Mouse (Mus musculus) embryo, embryonic 10.5 days (tissue): ENCODE measurements around the gene Etv6.

Experiments
- DNase-seq: peaks from one replicate; pipeline ENCODE4 v3.0.0-alpha.2; 2015; ENCODE audit warnings: low spot score

The Etv6 gene

DNA sequence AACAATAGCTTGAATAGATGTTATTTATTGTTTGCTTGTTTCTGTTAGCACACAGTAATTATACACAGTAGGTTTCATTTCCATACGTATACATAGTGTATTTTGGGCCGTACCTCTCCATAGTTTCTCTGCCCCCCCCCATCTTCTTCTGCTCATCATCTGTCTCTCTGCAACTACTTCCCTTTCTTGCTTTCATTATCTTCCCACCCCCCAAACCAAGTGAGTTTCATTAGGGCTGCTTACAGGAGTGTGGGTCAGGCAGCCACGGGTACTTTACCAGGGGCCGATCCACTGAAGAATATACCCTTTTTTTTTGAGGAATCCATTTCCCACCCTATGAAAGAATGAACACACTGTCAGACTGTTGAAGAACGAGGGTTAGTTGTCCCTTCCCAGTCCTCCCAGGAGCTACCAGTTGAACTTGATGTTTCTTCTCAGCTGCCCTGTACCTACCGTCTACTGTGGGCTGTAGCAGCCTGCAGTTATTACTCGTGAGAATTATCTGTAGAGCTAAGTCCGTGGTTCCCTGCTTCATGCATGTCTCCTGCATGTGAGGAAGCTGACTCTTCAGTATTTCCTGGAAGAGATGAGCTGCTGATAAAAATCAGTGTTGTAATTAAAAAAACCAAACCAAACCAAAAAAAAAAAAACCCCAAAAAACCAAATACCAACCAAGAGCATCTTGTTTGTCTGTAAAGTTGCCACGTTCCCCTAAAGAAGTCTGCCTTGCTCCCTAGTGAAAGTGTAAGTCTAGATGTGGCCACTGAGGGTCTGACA is 9.8 kb downstream of the Etv6 start:
- DNase-seq = no peak

DNA sequence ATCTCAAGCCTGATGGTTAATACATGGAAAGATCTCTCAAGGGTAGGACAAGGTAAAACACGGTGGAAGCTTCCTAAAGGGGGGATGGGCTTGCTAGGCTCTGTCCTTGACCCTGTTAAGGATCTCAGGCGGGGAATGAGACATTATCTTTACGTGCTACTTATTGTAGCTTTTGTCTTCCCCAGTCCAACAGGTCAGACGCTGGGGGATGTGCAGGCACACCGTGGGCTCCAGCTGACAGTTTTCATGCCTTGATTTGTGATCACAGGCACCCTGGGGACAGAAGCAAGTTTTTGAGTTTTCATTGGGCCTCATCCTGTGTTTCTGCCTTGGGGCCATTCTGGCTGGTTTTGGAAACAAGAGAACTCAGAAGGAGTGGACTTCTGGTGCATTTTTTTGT is 10.6 kb downstream of the Etv6 start:
- DNase-seq = peak; percentile 36

DNA sequence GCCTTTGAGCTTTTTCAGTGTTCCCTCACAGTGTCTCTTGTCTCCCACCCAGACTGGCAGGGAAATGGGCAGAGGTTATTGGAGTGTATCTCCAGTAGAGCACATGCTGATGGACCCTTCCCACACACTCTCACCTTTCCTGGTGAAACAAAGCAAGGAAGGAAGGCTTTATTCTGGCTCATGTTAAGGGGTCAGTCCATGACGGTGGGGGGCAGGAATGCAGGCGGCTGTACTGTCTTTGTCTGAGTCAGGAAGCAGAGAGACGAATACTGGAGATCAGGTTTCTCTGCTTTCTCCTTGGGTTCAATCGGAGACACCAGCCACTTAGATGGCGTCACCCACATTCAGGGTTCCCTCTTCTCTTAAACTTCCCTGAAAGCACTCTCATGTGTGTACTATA is 11.7 kb downstream of the Etv6 start:
- no peak for DNase-seq

DNA sequence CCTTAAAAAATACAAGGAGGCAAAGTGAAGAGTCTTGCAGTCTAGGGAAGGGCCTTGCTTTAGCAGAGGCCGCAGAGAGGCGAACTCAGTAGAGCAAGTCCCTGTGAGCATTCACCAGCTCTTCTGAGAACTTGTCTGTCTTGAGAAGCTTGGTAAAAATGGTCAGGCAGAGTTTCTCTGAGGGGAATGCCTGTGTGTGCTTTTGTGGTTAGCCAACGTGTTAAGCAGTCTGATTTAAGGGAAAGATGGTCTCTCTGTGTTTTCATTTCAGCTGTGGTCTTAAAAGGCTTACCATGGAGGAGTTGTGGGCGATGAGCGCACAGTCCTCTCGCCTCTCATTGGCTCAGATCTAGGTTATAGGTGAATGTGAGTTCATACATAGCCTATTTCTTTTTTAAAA is 12.5 kb downstream of the Etv6 start:
- no peak for DNase-seq

DNA sequence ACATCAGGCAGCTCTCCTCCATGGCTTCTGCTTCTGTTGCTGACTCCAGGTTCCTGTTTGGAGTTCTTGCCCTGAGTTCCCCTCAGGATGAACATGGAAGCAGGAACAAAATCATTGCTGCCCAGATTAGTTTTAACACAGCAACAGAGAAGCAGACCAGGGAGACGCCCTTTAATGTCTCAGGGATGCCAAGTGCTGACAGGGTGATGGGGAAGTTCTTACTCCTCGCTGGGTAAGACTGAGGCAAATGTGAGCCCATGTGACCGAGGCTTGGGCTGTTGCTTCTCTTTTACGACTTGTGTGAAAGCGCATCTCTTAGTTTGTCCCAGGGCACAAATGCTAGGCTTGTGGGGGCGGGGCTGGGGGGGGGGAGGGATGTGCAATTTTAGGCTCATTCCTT is 13.5 kb downstream of the Etv6 start:
- no peak for DNase-seq

DNA sequence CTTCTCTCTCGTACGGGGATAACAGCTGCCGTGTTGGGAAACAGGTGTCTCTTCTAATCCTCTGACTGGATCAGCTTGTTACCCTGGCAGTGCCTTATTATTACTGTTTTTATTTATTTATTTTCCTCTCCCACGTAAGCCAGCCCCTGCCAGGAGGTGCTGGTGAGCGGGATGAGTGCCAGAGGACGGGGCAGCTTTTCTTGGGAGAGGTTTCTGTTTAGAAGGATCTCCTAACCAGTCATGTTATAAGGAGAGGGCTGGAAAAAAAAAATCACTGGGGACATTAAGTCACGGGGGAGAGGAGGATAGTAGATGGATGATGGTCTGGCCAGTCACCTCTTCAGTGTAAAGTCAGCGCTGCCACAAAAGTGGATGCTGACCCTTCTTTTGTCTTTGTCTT is 15.0 kb downstream of the Etv6 start:
- no peak for DNase-seq

DNA sequence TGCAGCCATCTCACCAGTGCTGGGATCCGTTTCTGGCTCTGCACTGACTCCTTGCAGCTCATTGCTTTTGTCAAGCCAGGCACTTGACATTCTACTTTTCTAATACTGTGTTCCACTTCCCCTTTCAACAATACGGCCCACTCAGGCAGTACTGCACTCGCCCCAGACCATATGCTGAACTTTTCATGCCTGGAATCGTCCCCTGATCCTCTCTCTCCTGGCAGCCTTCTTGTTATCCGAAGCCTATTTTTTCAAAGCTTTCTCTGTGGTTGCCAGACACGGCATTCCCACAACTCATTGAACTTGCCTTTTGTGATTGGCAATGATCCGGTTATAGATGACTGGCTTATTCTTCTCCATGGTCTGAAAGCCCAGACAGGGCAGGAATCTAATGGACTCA is 16.4 kb downstream of the Etv6 start:
- DNase-seq = no peak

DNA sequence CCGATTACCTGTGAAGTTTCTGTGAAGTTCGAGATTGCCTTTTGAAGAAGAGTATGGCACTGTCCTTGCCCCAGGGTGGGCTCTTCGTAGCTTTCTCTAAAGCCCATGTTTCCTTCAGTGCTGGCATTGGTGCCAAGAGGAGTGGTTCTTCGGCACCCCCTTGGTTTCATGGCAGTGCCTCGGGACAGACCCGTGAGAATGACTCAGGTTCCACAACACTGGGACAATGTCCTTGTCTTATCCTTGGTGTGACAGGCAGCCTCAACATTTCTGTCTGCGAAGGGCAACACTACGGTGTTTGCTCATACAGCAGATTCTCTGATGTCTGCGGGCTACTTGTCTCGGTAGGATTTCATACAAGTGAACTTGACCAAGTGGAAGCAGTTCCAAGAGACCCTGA is 17.6 kb downstream of the Etv6 start:
- no peak for DNase-seq

DNA sequence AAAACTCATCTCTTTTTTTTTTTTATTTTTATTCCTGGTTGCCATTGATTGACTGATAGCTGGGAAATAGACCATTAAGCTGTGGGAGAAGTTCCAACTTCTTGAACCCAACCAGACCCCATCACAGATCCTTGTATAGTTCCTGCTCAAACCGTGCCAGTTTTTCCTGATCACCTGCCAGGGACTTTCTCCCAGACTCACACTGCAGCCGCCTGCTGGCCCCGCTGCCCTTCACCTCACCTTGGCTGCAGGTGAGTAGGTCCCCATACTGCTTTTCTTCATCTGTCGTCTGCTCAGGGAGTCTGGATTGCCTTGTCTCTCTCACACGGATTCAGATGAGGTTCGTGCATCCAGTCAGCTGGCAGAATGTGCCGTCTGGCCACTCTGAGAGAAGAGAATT is 18.1 kb downstream of the Etv6 start:
- DNase-seq = no peak

DNA sequence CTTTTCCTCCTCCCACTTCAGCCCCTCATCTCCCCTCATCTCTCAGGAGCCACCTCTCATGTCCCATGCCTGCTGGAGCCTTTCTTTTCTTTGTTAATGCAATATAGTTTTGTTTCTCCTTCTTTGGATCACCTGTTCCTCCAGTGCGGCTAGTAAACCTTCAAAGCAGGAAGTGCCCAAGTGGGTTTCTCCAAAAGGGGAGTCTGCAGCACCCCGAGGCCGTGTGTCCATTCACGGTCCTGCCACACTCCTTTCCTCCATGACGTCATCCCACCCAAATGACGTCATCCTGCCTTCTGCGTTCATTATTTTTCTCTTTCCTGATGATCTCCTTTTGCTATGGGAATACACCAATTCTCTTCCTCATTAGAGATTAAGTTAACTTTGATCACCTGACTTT is 20.1 kb downstream of the Etv6 start:
- no peak for DNase-seq

DNA sequence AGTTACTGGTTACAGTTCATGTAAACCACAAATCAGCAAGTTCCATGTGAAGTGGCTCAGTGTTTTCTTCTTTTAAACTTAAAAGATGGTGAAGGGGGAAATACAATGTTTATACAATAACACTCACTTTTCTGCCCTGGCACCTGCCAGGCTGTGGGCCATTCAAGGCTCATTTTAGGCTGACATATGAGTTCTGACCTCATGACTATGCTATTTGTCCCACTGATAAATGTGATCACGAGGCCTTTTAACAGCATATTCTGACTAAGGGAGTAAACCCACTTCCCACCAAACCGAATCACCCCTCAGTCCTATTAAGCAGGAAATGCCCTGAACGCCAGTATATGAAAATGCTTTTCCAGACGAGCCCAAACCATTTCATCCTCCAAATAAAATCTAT is 23.0 kb downstream of the Etv6 start:
- no peak for DNase-seq

DNA sequence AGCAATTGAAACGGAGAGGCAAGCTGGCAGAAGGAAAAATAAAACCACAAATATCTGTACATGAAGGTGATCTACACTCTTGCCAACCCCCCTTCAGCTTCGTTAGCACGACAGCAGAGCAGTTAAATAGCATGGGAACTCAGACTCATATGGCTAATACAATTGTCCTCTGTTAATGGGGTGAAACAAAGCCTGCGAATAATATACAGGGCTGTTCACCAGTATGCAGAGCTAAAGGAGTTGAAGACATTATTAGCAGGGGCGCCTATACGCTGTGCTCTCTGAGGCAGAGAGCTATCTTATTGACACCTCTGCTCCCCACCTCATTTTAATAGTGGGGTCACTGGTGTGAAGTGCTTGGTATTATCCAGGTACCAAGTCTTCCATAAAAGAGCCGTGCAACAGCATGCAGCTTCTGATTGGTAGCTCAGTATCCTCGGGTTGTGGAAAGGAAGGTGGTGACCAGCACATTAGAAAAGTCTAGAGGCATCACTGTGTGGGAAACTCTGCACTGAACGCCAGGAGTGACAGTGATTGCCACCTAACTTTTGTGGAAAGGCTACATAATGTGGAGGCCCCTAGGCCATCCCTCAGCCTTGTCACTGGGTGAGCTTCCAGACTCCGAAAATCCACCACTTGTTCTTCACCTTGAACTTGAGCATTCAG is 23.5 kb downstream of the Etv6 start:
- no peak for DNase-seq

DNA sequence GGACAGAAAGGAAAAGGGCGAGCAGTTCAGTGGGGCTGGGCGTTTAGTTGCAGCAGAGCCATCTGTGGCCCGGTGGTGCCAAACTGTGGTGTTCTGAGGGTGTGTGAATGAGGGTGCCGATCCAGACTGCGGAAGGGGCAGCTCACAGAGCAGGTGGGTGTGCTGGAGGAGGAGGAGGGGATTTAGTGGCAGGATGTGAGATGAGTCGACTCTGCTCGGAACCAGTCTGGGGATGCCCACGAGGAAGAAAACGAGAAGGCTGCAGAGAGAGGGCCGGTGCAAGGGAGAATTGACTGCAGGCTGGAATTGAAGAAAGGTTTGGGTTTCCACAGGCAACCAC is 24.0 kb downstream of the Etv6 start:
- no peak for DNase-seq

DNA sequence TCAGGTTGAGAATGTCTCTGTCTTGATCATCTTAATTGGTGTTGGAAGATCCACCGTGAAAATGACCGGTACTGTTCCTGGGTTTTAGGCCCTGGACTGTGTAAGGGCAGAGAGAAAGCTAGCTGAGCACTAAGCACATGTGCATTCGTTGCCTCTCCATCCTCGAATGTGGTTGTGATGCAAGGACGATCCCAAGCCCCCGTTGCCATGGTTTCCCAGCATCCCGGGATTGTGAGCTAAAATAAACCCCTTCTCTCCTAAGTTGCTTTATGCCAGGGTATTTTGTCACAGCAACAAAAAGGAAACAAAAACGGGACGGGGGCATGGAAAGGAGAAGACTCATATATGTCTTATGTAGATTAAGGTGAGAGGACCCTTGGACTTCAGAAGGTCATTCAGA is 24.5 kb downstream of the Etv6 start:
- no peak for DNase-seq

DNA sequence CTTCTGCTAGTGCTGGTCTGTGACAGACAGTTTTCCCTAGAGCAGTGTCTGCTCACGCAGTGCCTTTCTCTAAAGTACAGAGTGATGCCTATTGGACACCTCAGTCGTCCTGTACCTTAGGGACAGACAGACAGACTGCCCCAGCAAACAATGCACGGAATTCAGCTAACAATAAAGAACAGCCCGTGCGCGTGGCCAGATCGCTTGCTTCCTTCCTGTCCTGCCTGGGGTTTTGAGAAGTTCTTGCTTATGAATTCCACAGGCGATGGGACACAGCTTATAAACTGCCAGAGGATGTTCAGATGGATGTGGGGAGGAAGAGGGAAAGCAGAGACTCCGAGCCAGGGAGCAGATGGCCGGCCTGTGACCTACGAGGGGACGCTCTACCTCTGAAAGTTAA is 25.3 kb downstream of the Etv6 start:
- DNase-seq = no peak

DNA sequence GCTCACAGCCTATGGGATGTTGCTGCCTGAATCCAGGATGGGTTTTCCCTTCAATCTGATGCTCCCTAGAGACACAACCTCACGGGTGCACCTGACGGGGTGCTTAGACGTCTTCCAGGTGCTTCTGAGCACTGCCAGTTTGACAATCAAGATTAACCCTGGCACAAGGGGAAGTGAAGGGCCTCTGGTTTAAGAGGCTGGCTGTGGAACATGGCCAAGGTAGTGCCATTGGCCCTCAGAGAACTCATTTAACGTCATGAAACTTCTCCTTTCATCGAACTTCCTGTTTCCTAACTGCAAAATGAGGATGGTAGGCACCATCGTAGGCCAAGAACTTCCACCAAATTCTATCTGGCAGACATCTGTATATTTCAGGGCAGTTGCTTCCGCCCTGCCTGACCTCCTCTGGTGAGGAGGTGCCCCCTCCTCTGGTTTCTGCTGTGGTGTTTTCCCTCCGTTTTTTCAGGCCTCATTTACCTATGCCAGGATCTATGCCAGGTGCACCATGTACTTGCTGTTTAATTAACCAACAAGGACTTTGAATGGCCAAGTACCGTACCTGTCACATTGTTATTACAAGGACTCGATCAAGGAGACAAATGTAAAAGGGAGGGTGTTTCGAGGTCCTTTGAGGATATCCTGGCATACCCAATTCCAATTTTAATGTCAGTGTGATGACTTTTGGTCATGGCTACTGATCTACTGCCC is 29.7 kb downstream of the Etv6 start:
- no peak for DNase-seq

DNA sequence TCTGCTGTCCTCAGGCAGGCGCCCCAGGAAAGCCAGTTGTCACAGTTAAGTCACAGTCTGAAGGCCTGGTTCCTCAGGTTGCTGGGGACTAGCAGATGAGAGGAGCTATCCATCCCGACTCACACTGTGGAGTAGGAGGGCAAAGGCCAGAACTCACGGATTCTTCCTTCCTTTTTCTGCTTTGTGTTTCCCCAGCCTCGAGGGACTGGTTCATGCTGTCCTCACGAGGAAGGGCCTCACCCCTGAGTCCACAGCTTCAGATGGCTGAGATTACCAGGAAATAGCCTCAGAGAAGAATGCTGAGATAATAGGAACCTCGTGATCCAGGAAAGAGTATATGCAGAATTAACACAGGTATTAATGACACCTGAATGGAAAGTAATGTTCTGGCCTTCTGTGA is 30.6 kb downstream of the Etv6 start:
- no peak for DNase-seq

DNA sequence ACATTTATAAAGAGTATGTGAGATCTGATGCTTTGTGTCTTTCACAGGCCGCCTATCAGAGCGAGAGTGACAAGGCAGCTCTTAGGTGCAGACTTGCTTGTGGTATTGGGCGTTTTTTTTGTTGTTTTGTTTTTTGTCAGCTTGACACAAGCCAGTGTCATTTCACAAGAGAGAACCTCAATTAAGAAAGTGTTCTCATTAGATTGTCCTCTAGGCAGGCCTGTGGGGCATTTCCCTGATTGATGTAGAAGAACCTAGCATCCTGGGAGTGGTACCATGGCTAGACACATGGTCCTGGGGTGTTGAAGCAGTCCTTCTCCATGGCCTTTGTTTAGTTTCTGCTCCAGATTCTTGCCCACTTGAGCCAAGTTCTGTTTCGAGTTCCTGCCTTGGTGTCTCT is 31.5 kb downstream of the Etv6 start:
- no peak for DNase-seq

DNA sequence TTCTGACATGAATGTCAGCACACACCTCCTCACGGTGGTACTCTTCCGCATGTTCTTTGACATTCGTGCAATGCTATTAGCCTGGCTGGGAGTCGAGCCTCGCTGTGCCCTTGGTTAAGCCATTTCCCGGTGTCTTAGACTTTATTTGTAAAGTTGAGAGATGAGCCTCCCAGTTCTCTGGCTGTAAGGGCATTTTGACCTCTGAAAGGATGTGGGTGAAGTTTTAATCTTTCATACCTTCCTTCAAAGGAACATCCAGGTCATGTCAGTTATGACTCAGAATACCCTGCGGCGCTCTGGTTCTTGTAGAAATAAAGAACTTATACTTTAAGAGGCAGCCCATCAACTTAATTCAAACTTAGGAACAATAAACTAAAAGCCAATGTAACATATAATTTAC is 32.0 kb downstream of the Etv6 start:
- DNase-seq = no peak

DNA sequence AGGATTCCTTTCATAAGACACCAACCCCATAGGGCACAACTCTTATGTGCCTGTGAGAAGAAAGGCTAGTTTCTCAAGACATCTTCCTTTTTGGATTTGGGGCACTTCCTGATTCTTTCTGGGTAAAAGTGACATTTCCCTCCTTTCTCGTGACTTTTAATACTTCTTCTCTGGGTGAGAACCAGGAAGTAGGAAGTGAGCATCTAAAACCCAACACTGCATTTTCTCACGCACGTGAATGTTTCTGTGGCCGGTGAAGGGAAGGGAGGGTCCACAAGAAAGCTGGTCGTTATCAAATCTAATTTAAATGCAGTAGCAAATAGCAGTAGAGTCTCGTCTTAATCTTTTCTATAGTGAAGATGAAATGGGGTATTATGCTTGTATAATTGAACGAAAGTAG is 36.9 kb downstream of the Etv6 start:
- no peak for DNase-seq

DNA sequence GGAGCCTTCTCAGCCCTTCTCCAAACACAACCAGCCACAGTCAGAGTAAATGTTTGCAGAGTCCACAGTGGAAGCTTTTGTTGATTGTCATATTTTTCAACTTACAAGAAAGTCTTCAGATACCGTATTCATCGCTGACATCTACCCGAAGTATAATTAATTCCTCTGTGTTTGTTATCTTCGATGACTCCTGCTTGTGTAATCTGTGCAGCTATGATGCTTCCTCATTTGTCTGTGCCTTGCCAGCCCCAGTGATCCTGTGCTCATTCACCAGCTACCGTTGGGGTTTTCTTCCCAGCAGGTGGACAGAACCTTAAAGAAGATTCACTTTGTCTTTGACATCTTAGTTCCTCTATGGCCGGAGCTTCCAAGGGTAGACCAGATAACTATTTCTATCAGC is 37.4 kb downstream of the Etv6 start:
- DNase-seq = no peak

DNA sequence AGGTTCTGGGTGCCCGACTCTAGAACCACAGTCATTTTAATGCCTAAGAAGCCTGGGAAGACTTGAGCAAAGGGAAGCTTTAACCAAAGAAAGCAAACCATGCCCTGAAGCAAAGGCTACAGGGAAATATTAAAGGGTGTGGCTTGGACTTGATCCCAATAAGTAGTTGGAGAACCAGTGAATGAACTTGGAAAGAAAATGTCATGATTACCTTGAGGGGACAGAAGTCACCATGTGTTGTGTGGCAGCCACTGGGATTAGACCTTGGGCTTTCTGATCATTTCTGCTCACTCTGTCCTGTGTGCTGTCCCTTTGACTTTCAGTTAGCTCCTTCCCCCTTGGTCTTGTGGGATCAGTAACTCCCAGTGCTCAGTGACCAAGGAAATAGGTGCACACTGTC is 38.9 kb downstream of the Etv6 start:
- DNase-seq = no peak

DNA sequence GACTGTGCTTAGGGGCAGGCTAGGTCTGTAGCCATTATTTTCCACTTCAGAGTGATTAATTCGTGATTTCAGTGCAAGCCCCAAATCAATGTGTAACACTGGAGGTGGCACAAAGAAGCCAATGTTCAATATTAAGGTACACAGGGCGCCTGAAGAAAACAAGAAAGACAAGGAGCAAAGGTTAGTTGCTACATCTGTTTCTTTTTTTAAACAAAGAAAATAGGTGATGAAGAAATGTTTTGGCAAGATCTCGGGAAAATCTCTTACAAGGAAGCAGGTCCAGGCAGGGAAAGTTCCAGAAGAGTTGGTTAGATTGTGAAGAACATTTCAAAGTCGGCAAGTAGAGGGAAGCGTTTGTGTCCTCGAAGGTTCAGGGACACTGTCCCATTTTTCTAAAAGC is 39.5 kb downstream of the Etv6 start:
- no peak for DNase-seq

DNA sequence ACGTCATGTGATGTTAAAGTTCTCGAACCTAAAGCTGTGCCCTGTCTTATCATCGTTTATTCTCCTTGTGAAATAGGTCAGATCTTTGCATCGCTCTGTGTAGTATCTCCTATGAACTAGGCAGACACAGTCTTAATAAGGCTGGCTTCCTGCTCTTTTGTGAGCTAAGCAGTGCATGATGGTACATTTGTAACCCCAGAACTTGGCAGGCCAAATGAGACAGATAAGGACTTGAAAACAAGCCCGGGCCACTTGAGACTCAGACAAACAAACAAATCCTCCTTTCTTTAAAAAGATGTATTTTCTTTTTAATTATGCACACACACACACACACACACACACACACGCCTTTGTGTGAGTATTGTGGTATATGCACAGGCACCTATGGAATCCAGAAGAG is 42.5 kb downstream of the Etv6 start:
- no peak for DNase-seq
